Mouse (Mus musculus) CH12.LX (cell line): ENCODE data around the gene Gm20388. TPM values are rescaled to one million over a fixed set of nuclear protein-coding genes. Genes with fewer than 3 reads are reported as not detected.
A peak's percentile ranks its signal among the peaks of the same experiment; 100 is the strongest.

ENCODE experiments used
- DNase-seq: peaks from one replicate; pipeline ENCODE4 v3.0.0-alpha.2; 2013; ENCODE audit errors: extremely low read depth
- H3K27ac ChIP-seq: 2 replicates; pipeline ENCODE4 v1.5.1; 2012; ENCODE audit warnings: low read depth, mild to moderate bottlenecking, control low read depth, moderate library complexity; ENCODE audit not compliant: insufficient read depth
- H3K27me3 ChIP-seq: replicated peaks from 2 replicates; pipeline ENCODE3; 2012; ENCODE audit warnings: inconsistent platforms
- H3K36me3 ChIP-seq, 2 experiments: replicated peaks in 1 of 2; 2 replicates each; pipeline versions ENCODE3 to v1.6.1; 2012; ENCODE audit warnings: inconsistent platforms in 1 of 2, low read length in 1 of 2, mild to moderate bottlenecking in 1 of 2, mixed read lengths in 1 of 2, moderate library complexity in 1 of 2; ENCODE audit not compliant: control insufficient read depth in 1 of 2, insufficient read depth in 1 of 2
- H3K4me1 ChIP-seq, 2 experiments: 2 replicates each; pipeline ENCODE4 v1.6.1; 2012; ENCODE audit warnings: inconsistent platforms in 1 of 2, moderate library complexity in 1 of 2; ENCODE audit not compliant: insufficient read depth in 2 of 2, control insufficient read depth in 1 of 2
- H3K4me2 ChIP-seq: 2 replicates; pipeline ENCODE4 v1.6.1; 2012; ENCODE audit warnings: low read depth, mild to moderate bottlenecking, control low read depth; ENCODE audit not compliant: poor library complexity, insufficient read depth, severe bottlenecking
- H3K4me3 ChIP-seq, 3 experiments: fragments of 150-350 bp in 1 of 3; sonication (generic) in 1 of 3; replicated peaks in 1 of 3; 2 replicates each; pipeline versions ENCODE3 to v1.5.1; 2011 to 2012; ENCODE audit warnings: low read depth in 2 of 3, low read length in 2 of 3, mild to moderate bottlenecking in 2 of 3, moderate library complexity in 2 of 3, control low read depth in 1 of 3, improper control_type of control experiment in 1 of 3, inconsistent platforms in 1 of 3, mixed read lengths in 1 of 3; ENCODE audit not compliant: poor library complexity in 1 of 3
- H3K79me2 ChIP-seq: replicated peaks from 2 replicates; pipeline ENCODE4 v1.6.1; 2012; ENCODE audit warnings: mild to moderate bottlenecking, moderate library complexity; ENCODE audit not compliant: control insufficient read depth, poor library complexity, insufficient read depth, severe bottlenecking; ENCODE audit errors: extremely low read depth
- H3K9ac ChIP-seq: 2 replicates; pipeline ENCODE4 v1.6.1; 2012; ENCODE audit warnings: low read depth, mild to moderate bottlenecking, control low read depth, moderate library complexity; ENCODE audit not compliant: insufficient read depth
- H3K9me3 ChIP-seq: replicated peaks from 2 replicates; pipeline ENCODE3; 2012; ENCODE audit warnings: low read length, inconsistent platforms, mixed read lengths
- CHD1 ChIP-seq: IDR thresholded peaks from 2 replicates; pipeline ENCODE4 v1.6.1; 2012; ENCODE audit warnings: low read depth, low read length, improper control_type of control experiment, inconsistent platforms
- CHD2 ChIP-seq: IDR thresholded peaks from 2 replicates; pipeline ENCODE4 v1.6.1; 2011; ENCODE audit warnings: low read length, improper control_type of control experiment
- CTCF ChIP-seq, 2 experiments: IDR thresholded peaks in 1 of 2; conservative IDR thresholded peaks in 1 of 2; 2 replicates each; pipeline ENCODE4 v1.5.1; 2011 to 2012; ENCODE audit warnings: low read depth in 2 of 2, low read length in 2 of 2, improper control_type of control experiment in 1 of 2, inconsistent platforms in 1 of 2, mild to moderate bottlenecking in 1 of 2, moderate library complexity in 1 of 2
- E2F4 ChIP-seq: IDR thresholded peaks from 2 replicates; pipeline ENCODE4 v1.6.1; 2011; ENCODE audit warnings: low read depth, low read length, improper control_type of control experiment; ENCODE audit not compliant: insufficient replicate concordance
- GABPA ChIP-seq: IDR thresholded peaks from 2 replicates; pipeline ENCODE4 v1.6.1; 2012; ENCODE audit warnings: low read depth, low read length, improper control_type of control experiment, inconsistent platforms; ENCODE audit not compliant: insufficient replicate concordance
- HCFC1 ChIP-seq: IDR thresholded peaks from 2 replicates; pipeline ENCODE4 v1.6.1; 2012; ENCODE audit warnings: low read depth, mild to moderate bottlenecking, inconsistent platforms, low read length, improper control_type of control experiment
- JUN ChIP-seq: IDR thresholded peaks from 2 replicates; pipeline ENCODE4 v1.6.1; 2011; ENCODE audit warnings: low read depth, mild to moderate bottlenecking, low read length, improper control_type of control experiment, moderate library complexity; ENCODE audit not compliant: insufficient read depth
- JUND ChIP-seq: conservative IDR thresholded peaks from 2 replicates; pipeline ENCODE4 v1.6.1; 2011; ENCODE audit warnings: low read depth, low read length, improper control_type of control experiment
- KAT2A ChIP-seq: IDR thresholded peaks from 2 replicates; pipeline ENCODE4 v1.6.1; 2012; ENCODE audit warnings: low read length, improper control_type of control experiment, inconsistent platforms; ENCODE audit not compliant: insufficient replicate concordance
- MAFK ChIP-seq: IDR thresholded peaks from 2 replicates; pipeline ENCODE4 v1.6.1; 2011; ENCODE audit warnings: low read length, improper control_type of control experiment; ENCODE audit not compliant: insufficient replicate concordance
- MAX ChIP-seq: IDR thresholded peaks from 2 replicates; pipeline ENCODE4 v1.6.1; 2011; ENCODE audit warnings: low read length, improper control_type of control experiment
- MAZ ChIP-seq: IDR thresholded peaks from 2 replicates; pipeline ENCODE4 v1.6.1; 2012; ENCODE audit warnings: low read depth, mild to moderate bottlenecking, inconsistent platforms, low read length, improper control_type of control experiment, moderate library complexity
- MEF2A ChIP-seq: IDR thresholded peaks from 2 replicates; pipeline ENCODE4 v1.6.1; 2014; ENCODE audit warnings: low read depth, mild to moderate bottlenecking, inconsistent platforms, low read length, improper control_type of control experiment, borderline replicate concordance
- MXI1 ChIP-seq: IDR thresholded peaks from 2 replicates; pipeline ENCODE4 v1.6.1; 2011; ENCODE audit warnings: mild to moderate bottlenecking, low read depth, low read length, improper control_type of control experiment
- NELFE ChIP-seq: IDR thresholded peaks from 2 replicates; pipeline ENCODE4 v1.6.1; 2011; ENCODE audit warnings: low read depth, low read length, improper control_type of control experiment
- NRF1 ChIP-seq: IDR thresholded peaks from 2 replicates; pipeline ENCODE4 v1.6.1; 2014; ENCODE audit warnings: low read depth, mild to moderate bottlenecking, inconsistent platforms, low read length, improper control_type of control experiment, moderate library complexity
- PAX5 ChIP-seq: IDR thresholded peaks from 2 replicates; pipeline ENCODE4 v1.6.1; 2012; ENCODE audit warnings: low read length, inconsistent platforms, mixed read lengths
- POLR2A ChIP-seq: IDR thresholded peaks from 2 replicates; pipeline ENCODE4 v1.6.1; 2011; ENCODE audit warnings: low read depth, mild to moderate bottlenecking, improper control_type of control experiment, low read length
- POLR2AphosphoS2 ChIP-seq: IDR thresholded peaks from 2 replicates; pipeline ENCODE4 v1.6.1; 2011; ENCODE audit warnings: low read depth, low read length, improper control_type of control experiment
- RAD21 ChIP-seq: IDR thresholded peaks from 2 replicates; pipeline ENCODE4 v1.6.1; 2011; ENCODE audit warnings: low read depth, mild to moderate bottlenecking, low read length, improper control_type of control experiment, moderate library complexity
- RCOR1 ChIP-seq: conservative IDR thresholded peaks from 2 replicates; pipeline ENCODE4 v1.6.1; 2012; ENCODE audit warnings: low read depth, mild to moderate bottlenecking, inconsistent platforms, low read length, improper control_type of control experiment
- SIN3A ChIP-seq: IDR thresholded peaks from 2 replicates; pipeline ENCODE4 v1.6.1; 2012; ENCODE audit warnings: low read length, improper control_type of control experiment, inconsistent platforms
- SMC3 ChIP-seq: IDR thresholded peaks from 2 replicates; pipeline ENCODE4 v1.6.1; 2011; ENCODE audit warnings: low read depth, low read length, improper control_type of control experiment
- TBP ChIP-seq: conservative IDR thresholded peaks from 2 replicates; pipeline ENCODE4 v1.6.1; 2011; ENCODE audit warnings: low read depth, low read length, improper control_type of control experiment
- TCF12 ChIP-seq: IDR thresholded peaks from 2 replicates; pipeline ENCODE4 v1.6.1; 2014; ENCODE audit warnings: low read depth, mild to moderate bottlenecking, inconsistent platforms, low read length, improper control_type of control experiment
- USF1 ChIP-seq: IDR thresholded peaks from 2 replicates; pipeline ENCODE4 v1.6.1; 2014; ENCODE audit warnings: low read depth, mild to moderate bottlenecking, inconsistent platforms, low read length, improper control_type of control experiment
- ZC3H11A ChIP-seq: IDR thresholded peaks from 2 replicates; pipeline ENCODE4 v1.6.1; 2012; ENCODE audit warnings: low read depth, mild to moderate bottlenecking, inconsistent platforms, low read length, improper control_type of control experiment
- ZKSCAN1 ChIP-seq: IDR thresholded peaks from 2 replicates; pipeline ENCODE4 v1.6.1; 2012; ENCODE audit warnings: low read depth, inconsistent platforms, low read length, improper control_type of control experiment, borderline replicate concordance
- ZMIZ1 ChIP-seq: IDR thresholded peaks from 2 replicates; pipeline ENCODE4 v1.6.1; 2012; ENCODE audit warnings: low read depth, mild to moderate bottlenecking, inconsistent platforms, low read length, improper control_type of control experiment
- ZNF384 ChIP-seq: IDR thresholded peaks from 2 replicates; pipeline ENCODE4 v1.6.1; 2012; ENCODE audit warnings: low read depth, low read length, improper control_type of control experiment, inconsistent platforms
- dilution Hi-C: fragments of 300-500 bp; cut with MboI; formaldehyde crosslinking; loops from 2 replicates; pipeline ENCODE4 v1.14.3; 2020; ENCODE audit warnings: low sequenced_read_pairs; ENCODE audit not compliant: extremely low pct_unique_long_range_greater_than_20kb, extremely low pct_ligation_motif_present
- in situ Hi-C: fragments of 300-500 bp; cut with MboI; formaldehyde crosslinking; loops from 3 replicates; pipeline ENCODE4 v1.14.3; 2019; ENCODE audit warnings: low sequenced_read_pairs, low pct_ligation_motif_present, low pct_unique_long_range_greater_than_20kb, mixed read lengths
- polyA plus RNA-seq: library from polyadenylated mRNA; unstranded; fragments of >175 nt; gene quantifications from 2 replicates; pipeline ENCODE4 v1.2.1, GENCODE M21; 2012; ENCODE audit warnings: low read depth; ENCODE audit not compliant: insufficient read length
- total RNA-seq, 2 experiments: library from RNA; depleted of rRNA; stranded (reverse); fragments of 300-350 nt in 1 of 2; fragments of >200 nt in 1 of 2; gene quantifications; 2 replicates each; pipeline ENCODE4 v1.2.3; 2012 to 2014

Gene Gm20388
- total and polyA plus RNA-seq, 3 experiments = 14.8 to 26.3 (median 22.2) TPM

GRCm38 (mm10) chr8:122554786-122555185 is 2644.1 kb downstream of the Gm20388 start:
- dilution Hi-C loops (no loop called here), in situ Hi-C loops (no loop called here)
- Histone ChIP-seq H3K36me3 (no peaks in the 10 kb centered on the region), H3K9ac (no peak overlapping the region), H3K27ac (no peak overlapping the region), H3K27me3 (no peaks in the 10 kb centered on the region), H3K79me2 (peaks cover 3% of the 10 kb centered on the region; the same call in 1 of the 2 replicates), H3K4me1 (peaks cover 12 to 38% of the 10 kb centered on the region in 2 experiments), H3K4me2 (no peak overlapping the region), H3K4me3 (no peak overlapping the region), H3K9me3 (no peaks in the 10 kb centered on the region)
- no peak for DNase-seq
- TF ChIP-seq USF1 = no peak

DNA sequence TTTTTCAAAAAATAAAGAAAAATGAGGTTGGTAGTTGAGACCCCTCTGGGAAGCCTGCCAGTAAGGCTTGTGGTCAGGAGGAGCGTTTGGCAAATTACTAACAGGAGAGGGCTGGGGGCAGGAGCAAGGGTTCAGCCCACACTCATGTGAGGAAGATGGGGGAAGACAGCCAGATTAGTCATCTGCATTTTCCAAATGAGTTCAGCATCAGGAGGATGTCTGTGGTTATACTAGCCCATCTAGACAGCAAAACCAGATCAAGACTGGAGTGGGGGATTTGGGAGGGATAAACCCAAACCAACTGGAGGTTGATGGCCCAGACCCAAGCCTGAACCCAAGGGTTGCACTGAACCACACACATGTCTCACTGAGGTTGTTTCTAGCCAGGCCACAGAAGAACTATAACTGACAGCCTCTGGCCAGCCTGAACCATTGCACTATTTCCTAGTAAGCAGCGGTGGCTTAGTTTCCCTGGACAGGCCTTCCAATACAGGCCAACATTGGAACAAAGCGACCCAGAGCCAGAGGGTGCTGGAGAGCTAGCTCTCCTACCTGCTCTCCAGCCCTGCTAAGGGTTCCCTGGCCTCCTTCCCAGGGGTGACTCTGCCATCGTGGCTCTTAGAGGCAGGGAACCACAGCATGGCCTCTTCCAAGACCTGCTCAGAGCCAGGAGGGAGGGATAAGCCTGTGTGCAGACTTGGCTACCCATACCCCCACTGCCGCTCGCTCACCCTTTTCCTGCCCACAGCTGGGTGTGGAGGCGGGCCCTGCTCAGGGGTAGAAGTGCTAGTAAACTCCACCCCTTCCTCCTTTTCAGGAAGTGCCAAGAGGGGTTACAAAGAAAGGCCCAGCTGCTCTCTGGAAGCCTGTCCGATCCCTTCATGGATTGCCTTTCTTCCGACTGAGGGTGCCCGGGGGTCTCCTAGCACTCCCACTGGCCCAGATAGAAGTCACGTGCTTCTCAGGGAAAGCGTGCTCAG is 2645.7 kb downstream of the Gm20388 start:
- peaks cover 12 to 43% of the 10 kb centered on the region in 2 experiments for H3K4me1 ChIP-seq
- no peaks in the 10 kb centered on the region for H3K27me3 ChIP-seq
- in situ Hi-C loops (no loop called here), dilution Hi-C loops (no loop called here)
- H3K9me3 ChIP-seq = no peaks in the 10 kb centered on the region
- no peaks in the 10 kb centered on the region for H3K36me3 ChIP-seq
- no peaks in the 10 kb centered on the region for H3K79me2 ChIP-seq
- peak overlapping the region; percentile 59 for H3K27ac ChIP-seq
- peak overlapping the region; percentile 63 to 79 (median 71) for H3K4me3 ChIP-seq
- H3K9ac ChIP-seq = peak overlapping the region; percentile 90
- H3K4me2 ChIP-seq = peak overlapping the region; percentile 84
- DNase-seq = peak; percentile 87
- TF ChIP-seq NELFE (peak; percentile 86), POLR2A (peak; percentile 84), MAX (peak; percentile 72), MAZ (peak; percentile 59; the same call in 1 of the 2 replicates), RCOR1 (no peak), CHD2 (peak; percentile 49; the same call in 1 of the 2 replicates), MEF2A (peak; percentile 25; the same call in 1 of the 2 replicates), JUN (no peak), SIN3A (peak; percentile 80), JUND (no peak), CTCF (conservative IDR thresholded peaks at IDR 0.05 in 1 of 2, IDR thresholded peaks at IDR 0.05 in 1 of 2; ENCODE audit: low read depth in 2 of 2, low read length in 2 of 2) (no peak), ZMIZ1 (peak; percentile 85; the same call in 1 of the 2 replicates), MXI1 (peak; percentile 65; the same call in 1 of the 2 replicates), GABPA (no peak), HCFC1 (peak; percentile 69), NRF1 (peak; percentile 44; the same call in 1 of the 2 replicates), USF1 (0 out of 2 replicates have a peak, but pooled peaks have one; percentile 12), PAX5 (no peak), CHD1 (no peak), POLR2AphosphoS2 (peak; percentile 57; the same call in 1 of the 2 replicates), SMC3 (no peak), TCF12 (peak; percentile 79), E2F4 (no peak), KAT2A (peak; percentile 57; the same call in 1 of the 2 replicates), TBP (0 out of 2 replicates have a peak, but pooled peaks have one; percentile 50), MAFK (no peak), RAD21 (no peak), ZNF384 (no peak), ZC3H11A (no peak), ZKSCAN1 (no peak)
